Mouse (Mus musculus): Measurements from ENCODE around the gene Wnt3a.

DNA sequence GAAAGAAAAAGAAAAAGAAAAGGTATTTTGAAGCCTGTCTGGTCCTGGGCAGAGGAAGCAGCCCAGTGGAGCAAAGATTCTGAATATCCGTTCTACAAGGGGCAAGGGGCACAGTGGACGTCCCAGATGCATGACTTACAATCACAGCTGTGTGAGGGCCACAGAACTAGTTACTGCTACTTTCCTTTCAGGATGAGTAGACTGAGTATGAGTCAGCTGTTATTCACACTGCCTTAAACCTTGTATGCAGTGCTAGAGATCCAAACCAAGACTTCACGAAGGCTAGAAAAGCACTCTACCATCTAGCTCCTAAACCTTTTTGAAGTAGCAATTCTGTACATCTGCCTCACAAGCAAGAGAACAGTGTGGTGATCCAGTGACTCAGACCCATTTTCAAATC is 64.3 kb downstream of the Wnt3a start:
- TF ChIP-seq CTCF (IDR thresholded peaks at IDR 0.05; ENCODE audit: extremely low read depth, insufficient read length, insufficient replicate concordance, low read depth, low read length) (no peak), POLR2A (IDR thresholded peaks at IDR 0.05; ENCODE audit: low read depth, low read length) (no peak)

Measured in small intestine, adult 2 months (tissue).